Mouse (Mus musculus): ENCODE measurements around the gene Tmem132a.
A peak's percentile ranks its signal among the peaks of the same experiment; 100 is the strongest.

Tmem132a gene

GRCm38 (mm10) chr19:10829436-10830175 is 40.1 kb downstream of the Tmem132a start, which contains the start of gene Cd6:
Cd6 (minus strand) TSS chr19:10830058.
- DNase-seq, result no peak

- no peak for DNase-seq
Observed at GRCm38 (mm10) chr19:10828321-10828720, 41.4 kb downstream of the Tmem132a start.

- DNase-seq, result no peak
Observed at GRCm38 (mm10) chr19:10824061-10824460, 45.7 kb downstream of the Tmem132a start.

- no peak for DNase-seq
Observed at GRCm38 (mm10) chr19:10822534-10822933, 47.2 kb downstream of the Tmem132a start.

GRCm38 (mm10) chr19:10821319-10821718 is 48.4 kb downstream of the Tmem132a start:
- DNase-seq, result no peak

GRCm38 (mm10) chr19:10818217-10818946 is 51.4 kb downstream of the Tmem132a start:
- DNase-seq, result no peak

GRCm38 (mm10) chr19:10816462-10816861 is 53.3 kb downstream of the Tmem132a start:
- DNase-seq, result no peak

- DNase-seq, result no peak
Observed at GRCm38 (mm10) chr19:10815871-10816270, 53.9 kb downstream of the Tmem132a start.

- DNase-seq, result no peak
Observed at GRCm38 (mm10) chr19:10813905-10814304, 55.8 kb downstream of the Tmem132a start.

- DNase-seq, result no peak
Observed at GRCm38 (mm10) chr19:10813039-10813438, 56.7 kb downstream of the Tmem132a start.

GRCm38 (mm10) chr19:10811471-10811870 is 58.3 kb downstream of the Tmem132a start:
- DNase-seq, result no peak

GRCm38 (mm10) chr19:10810176-10810492 is 59.6 kb downstream of the Tmem132a start:
- DNase-seq, result no peak

GRCm38 (mm10) chr19:10809428-10810175 is 60.1 kb downstream of the Tmem132a start:
- no peak for DNase-seq

GRCm38 (mm10) chr19:10808524-10809233 is 61.1 kb downstream of the Tmem132a start:
- peak; percentile 61 for DNase-seq

Measured in cerebellum, adult 9-10 months (tissue).